Mouse (Mus musculus) ES-E14 (cell line): ENCODE measurements around the gene Bmp7.

Experiments used
- HCFC1 ChIP-seq: IDR thresholded peaks from 2 replicates; pipeline ENCODE4 v1.6.1; 2012; ENCODE audit warnings: low read length, inconsistent platforms, borderline replicate concordance; ENCODE audit not compliant: insufficient read depth
- MAFK ChIP-seq: IDR thresholded peaks from 2 replicates; pipeline ENCODE4 v1.6.1; 2014; ENCODE audit warnings: mild to moderate bottlenecking, low read depth, low read length, inconsistent platforms; ENCODE audit not compliant: insufficient read depth

- no peak for TF ChIP-seq HCFC1
- no peak for TF ChIP-seq MAFK
These were observed 50.2 kb downstream of the Bmp7 start for GRCm38 (mm10) chr2:172889756-172890443.
